Mouse (Mus musculus) neural tube, embryonic 15.5 days (tissue): ENCODE measurements around the gene Tmcc1. TPM values are rescaled to one million over a fixed set of nuclear protein-coding genes. Genes with fewer than 3 reads are reported as not detected.
"Not testable (repeated sequence)": the region's sequence is repeated elsewhere in the genome, so short reads cannot be mapped to it uniquely, and the experiment has no call there.

Source experiments
- ATAC-seq: fragments of 200-750 bp; cut with Nextera tagmentation; 2 replicates; pipeline ENCODE4 v1.8.0; 2017; ENCODE audit warnings: mild to moderate bottlenecking, moderate TSS enrichment, moderate library complexity; ENCODE audit not compliant: low FRiP score
- H3K27ac ChIP-seq: fragments of 300-500 bp; sonication (generic); replicated peaks from 2 replicates; pipeline ENCODE4 v1.5.1; 2015; ENCODE audit warnings: mild to moderate bottlenecking, inconsistent platforms
- H3K27me3 ChIP-seq: fragments of 300-500 bp; sonication (generic); replicated peaks from 2 replicates; pipeline ENCODE4 v1.6.1; 2015; ENCODE audit warnings: inconsistent platforms
- H3K36me3 ChIP-seq: fragments of 300-500 bp; sonication (generic); 2 replicates; pipeline ENCODE4 v1.6.1; 2015; ENCODE audit warnings: inconsistent platforms
- H3K4me1 ChIP-seq: fragments of 300-500 bp; sonication (generic); 2 replicates; pipeline ENCODE4 v1.6.1; 2015; ENCODE audit warnings: inconsistent platforms
- H3K4me2 ChIP-seq: fragments of 300-500 bp; sonication (generic); 2 replicates; pipeline ENCODE4 v1.6.1; 2015; ENCODE audit warnings: inconsistent platforms, mild to moderate bottlenecking, moderate library complexity
- H3K4me3 ChIP-seq: fragments of 300-500 bp; sonication (generic); replicated peaks from 2 replicates; pipeline ENCODE4 v1.5.1; 2015; ENCODE audit warnings: mild to moderate bottlenecking, inconsistent platforms
- H3K9ac ChIP-seq: fragments of 300-500 bp; sonication (generic); replicated peaks from 2 replicates; pipeline ENCODE4 v1.6.1; 2015; ENCODE audit warnings: mild to moderate bottlenecking, inconsistent platforms
- H3K9me3 ChIP-seq: fragments of 300-500 bp; sonication (generic); replicated peaks from 2 replicates; pipeline ENCODE4 v1.6.1; 2016; ENCODE audit warnings: inconsistent platforms
- WGBS: fragments of 180-500 bp; shearing (Covaris S2); methylation state at CpG from one replicate; pipeline ENCODE4 v1.1.7; 2015; ENCODE audit warnings: mixed read lengths; 5-methylcytosine and 5-hydroxymethylcytosine counted together
- polyA plus RNA-seq: library from polyadenylated mRNA; unstranded; fragments of >200 nt; fragmentation: Nextera tagmentation; extraction: Ambion mirVana; gene quantifications from 2 replicates; pipeline ENCODE4 v1.2.1, GENCODE M21; 2015

Tmcc1 gene
- polyA plus RNA-seq, 1 experiment from 2014 or later = 25.2 TPM

- no peak for ATAC-seq
These were observed 54.0 kb downstream of the Tmcc1 start for GRCm38 (mm10) chr6:116139143-116139856.

GRCm38 (mm10) chr6:116135971-116136632 lies 57.2 kb downstream of the Tmcc1 start:
- Histone ChIP-seq H3K4me3 (no peak overlapping the region), H3K36me3 (no peaks in the 10 kb centered on the region), H3K4me1 (0 out of 2 replicates have a peak, but pooled peaks cover 5% of the 10 kb centered on the region), H3K9ac (no peak overlapping the region), H3K4me2 (no peak overlapping the region), H3K9me3 (no peaks in the 10 kb centered on the region), H3K27me3 (no peaks in the 10 kb centered on the region), H3K27ac (no peak overlapping the region)
- no peak for ATAC-seq
- WGBS = 64% methylated on average over 7 of the region's 7 CpGs

More at GRCm38 (mm10) chr6:116139143-116139856, 54.0 kb downstream of the Tmcc1 start:
- H3K27me3 ChIP-seq = no peaks in the 10 kb centered on the region
- no peak overlapping the region for H3K27ac ChIP-seq
- H3K4me1 ChIP-seq = 0 out of 2 replicates have a peak, but pooled peaks cover 5% of the 10 kb centered on the region
- 44% methylated on average over 2 of the region's 2 CpGs for WGBS
- H3K4me3 ChIP-seq = no peak overlapping the region
- no peaks in the 10 kb centered on the region for H3K36me3 ChIP-seq
- H3K4me2 ChIP-seq = no peak overlapping the region
- no peak overlapping the region for H3K9ac ChIP-seq
- H3K9me3 ChIP-seq = no peaks in the 10 kb centered on the region

- H3K27me3 ChIP-seq = no peaks in the 10 kb centered on the region
- ATAC-seq = no peak
- H3K9ac ChIP-seq = no peak overlapping the region
- no peaks in the 10 kb centered on the region for H3K9me3 ChIP-seq
- 82% methylated on average over 8 of the region's 8 CpGs for WGBS
- no peak overlapping the region for H3K27ac ChIP-seq
- H3K4me3 ChIP-seq = no peak overlapping the region
- H3K4me2 ChIP-seq = no peak overlapping the region
- no peaks in the 10 kb centered on the region for H3K36me3 ChIP-seq
- H3K4me1 ChIP-seq = no peaks in the 10 kb centered on the region
These were observed 59.5 kb downstream of the Tmcc1 start for GRCm38 (mm10) chr6:116133756-116134155.

- Histone ChIP-seq H3K4me2 (no peak overlapping the region), H3K36me3 (no peaks in the 10 kb centered on the region), H3K9ac (no peak overlapping the region), H3K9me3 (no peaks in the 10 kb centered on the region), H3K27ac (no peak overlapping the region), H3K4me1 (no peaks in the 10 kb centered on the region), H3K27me3 (no peaks in the 10 kb centered on the region), H3K4me3 (no peak overlapping the region)
- no peak for ATAC-seq
- WGBS = 94% methylated on average over 1 of the region's 1 CpGs
These were observed 61.5 kb downstream of the Tmcc1 start for GRCm38 (mm10) chr6:116131771-116132170.

- Histone ChIP-seq H3K4me1 (no peaks in the 10 kb centered on the region), H3K9ac (no peak overlapping the region)
These were observed 64.6 kb downstream of the Tmcc1 start for GRCm38 (mm10) chr6:116128710-116129109.

GRCm38 (mm10) chr6:116127918-116128443 lies 65.3 kb downstream of the Tmcc1 start:
- no peak overlapping the region for H3K4me3 ChIP-seq
- ATAC-seq = no peak
- H3K27ac ChIP-seq = no peak overlapping the region

More at GRCm38 (mm10) chr6:116128710-116129109, 64.6 kb downstream of the Tmcc1 start:
- no peak overlapping the region for H3K4me3 ChIP-seq
- no peaks in the 10 kb centered on the region for H3K9me3 ChIP-seq
- no peaks in the 10 kb centered on the region for H3K36me3 ChIP-seq
- no peaks in the 10 kb centered on the region for H3K27me3 ChIP-seq
- no peak overlapping the region for H3K27ac ChIP-seq
- no peak for ATAC-seq
- WGBS = 4% methylated on average over 1 of the region's 1 CpGs
- no peak overlapping the region for H3K4me2 ChIP-seq

GRCm38 (mm10) chr6:116126577-116126976 lies 66.7 kb downstream of the Tmcc1 start:
- ATAC-seq = no peak
- Histone ChIP-seq H3K4me3 (no peak overlapping the region), H3K9me3 (no peaks in the 10 kb centered on the region), H3K4me1 (no peaks in the 10 kb centered on the region), H3K36me3 (peaks cover 4% of the 10 kb centered on the region; the same call in 1 of the 2 replicates), H3K27me3 (no peaks in the 10 kb centered on the region), H3K4me2 (no peak overlapping the region), H3K9ac (no peak overlapping the region), H3K27ac (no peak overlapping the region)

More at GRCm38 (mm10) chr6:116127918-116128443, 65.3 kb downstream of the Tmcc1 start:
- H3K36me3 ChIP-seq = 0 out of 2 replicates have a peak, but pooled peaks cover 2% of the 10 kb centered on the region
- no peaks in the 10 kb centered on the region for H3K4me1 ChIP-seq
- no peaks in the 10 kb centered on the region for H3K27me3 ChIP-seq
- no peak overlapping the region for H3K9ac ChIP-seq
- H3K4me2 ChIP-seq = no peak overlapping the region
- H3K9me3 ChIP-seq = no peaks in the 10 kb centered on the region

GRCm38 (mm10) chr6:116122881-116123280 lies 70.4 kb downstream of the Tmcc1 start:
- H3K9ac ChIP-seq = no peak overlapping the region
- H3K27ac ChIP-seq = no peak overlapping the region
- no peak overlapping the region for H3K4me2 ChIP-seq
- H3K36me3 ChIP-seq = peaks cover 4% of the 10 kb centered on the region; the same call in 1 of the 2 replicates
- no peaks in the 10 kb centered on the region for H3K4me1 ChIP-seq
- no peak for ATAC-seq
- no peak overlapping the region for H3K4me3 ChIP-seq
- no peaks in the 10 kb centered on the region for H3K9me3 ChIP-seq
- H3K27me3 ChIP-seq = no peaks in the 10 kb centered on the region
- 88% methylated on average over 1 of the region's 1 CpGs for WGBS

GRCm38 (mm10) chr6:116119669-116120068 lies 73.6 kb downstream of the Tmcc1 start:
- no peaks in the 10 kb centered on the region for H3K4me1 ChIP-seq

GRCm38 (mm10) chr6:116116634-116117033 lies 76.7 kb downstream of the Tmcc1 start:
- H3K9ac ChIP-seq, H3K4me1 ChIP-seq, H3K27me3 ChIP-seq, H3K36me3 ChIP-seq, H3K9me3 ChIP-seq, ATAC-seq, H3K4me2 ChIP-seq, H3K27ac ChIP-seq, H3K4me3 ChIP-seq: not testable (repeated sequence)
- WGBS = 95% methylated on average over 6 of the region's 6 CpGs

More at GRCm38 (mm10) chr6:116119669-116120068, 73.6 kb downstream of the Tmcc1 start:
- H3K9me3 ChIP-seq = no peaks in the 10 kb centered on the region
- no peak overlapping the region for H3K4me2 ChIP-seq
- H3K9ac ChIP-seq = no peak overlapping the region
- no peak overlapping the region for H3K4me3 ChIP-seq
- peaks cover 4% of the 10 kb centered on the region; the same call in 1 of the 2 replicates for H3K36me3 ChIP-seq
- no peak for ATAC-seq
- H3K27ac ChIP-seq = no peak overlapping the region
- no peaks in the 10 kb centered on the region for H3K27me3 ChIP-seq
- 65% methylated on average over 4 of the region's 4 CpGs for WGBS

- no peak overlapping the region for H3K27ac ChIP-seq
- H3K4me1 ChIP-seq = peaks cover 24% of the 10 kb centered on the region
- WGBS = 85% methylated on average over 4 of the region's 4 CpGs
- no peak overlapping the region for H3K9ac ChIP-seq
- H3K4me3 ChIP-seq = no peak overlapping the region
- H3K9me3 ChIP-seq = no peaks in the 10 kb centered on the region
- H3K27me3 ChIP-seq = no peaks in the 10 kb centered on the region
- ATAC-seq = no peak
- H3K4me2 ChIP-seq = no peak overlapping the region
- H3K36me3 ChIP-seq = no peaks in the 10 kb centered on the region
These were observed 82.7 kb downstream of the Tmcc1 start for GRCm38 (mm10) chr6:116110588-116110987.
